Mouse (Mus musculus): Measurements from ENCODE around the gene Pcid2.
"Not testable (repeated sequence)": the region's sequence is repeated elsewhere in the genome, so short reads cannot be mapped to it uniquely, and the experiment has no call there.

Gene Pcid2

GRCm38 (mm10) chr8:13105087-13105881, at the start of gene Pcid2, which contains the start of gene Cul4a:
Gene Pcid2 (minus strand): TSS chr8:13105459.
Gene Cul4a (plus strand): TSS chr8:13105621.
- peak; percentile 100 for DNase-seq

- DNase-seq: no peak
Measured at GRCm38 (mm10) chr8:13154099-13154498, 48.8 kb upstream of the Pcid2 start.

DNA sequence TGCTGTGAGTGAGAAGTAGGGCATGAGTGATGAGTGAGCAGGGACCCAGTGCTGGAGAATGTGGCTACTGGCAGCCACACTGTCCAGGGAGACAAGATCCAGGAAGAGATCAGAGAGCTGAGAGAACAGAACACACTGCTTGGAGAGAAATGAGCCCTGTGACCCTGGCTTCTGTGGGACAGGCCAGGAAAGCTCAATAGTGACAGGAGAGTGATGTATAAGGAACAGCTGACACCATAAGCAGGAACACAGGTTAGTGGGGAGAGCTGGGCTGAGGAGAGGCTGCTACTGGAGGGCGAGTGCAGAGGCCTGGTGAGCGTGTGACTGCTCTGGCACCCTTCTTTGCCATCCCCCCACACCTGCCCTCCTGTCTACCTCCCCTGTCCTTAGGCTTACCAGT, 45.7 kb upstream of the Pcid2 start:
- no peak for DNase-seq

- DNase-seq: no peak
Measured at GRCm38 (mm10) chr8:13149866-13150265, 44.6 kb upstream of the Pcid2 start.

DNA sequence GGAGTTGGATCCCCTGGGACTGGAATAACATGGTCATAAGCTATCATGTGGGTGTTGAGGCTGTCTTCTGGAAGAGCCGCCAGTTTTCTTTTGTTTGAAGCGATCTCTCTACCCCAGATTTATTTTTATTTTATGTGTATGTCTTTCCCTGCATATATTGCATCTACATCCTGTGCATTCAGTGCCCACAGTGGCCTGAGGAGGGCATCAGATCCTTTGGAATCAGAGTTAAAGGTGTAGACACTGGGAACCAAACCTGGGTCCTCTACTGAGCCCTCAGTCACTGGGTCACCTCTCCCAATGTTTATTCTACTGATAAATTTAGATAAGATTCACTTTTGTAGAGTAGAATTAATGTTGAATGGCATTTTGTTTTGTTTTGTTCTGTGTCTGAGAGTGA, 44.0 kb upstream of the Pcid2 start:
- no peak for DNase-seq

- DNase-seq: no peak
Measured at GRCm38 (mm10) chr8:13148476-13148875, 43.2 kb upstream of the Pcid2 start.

DNA sequence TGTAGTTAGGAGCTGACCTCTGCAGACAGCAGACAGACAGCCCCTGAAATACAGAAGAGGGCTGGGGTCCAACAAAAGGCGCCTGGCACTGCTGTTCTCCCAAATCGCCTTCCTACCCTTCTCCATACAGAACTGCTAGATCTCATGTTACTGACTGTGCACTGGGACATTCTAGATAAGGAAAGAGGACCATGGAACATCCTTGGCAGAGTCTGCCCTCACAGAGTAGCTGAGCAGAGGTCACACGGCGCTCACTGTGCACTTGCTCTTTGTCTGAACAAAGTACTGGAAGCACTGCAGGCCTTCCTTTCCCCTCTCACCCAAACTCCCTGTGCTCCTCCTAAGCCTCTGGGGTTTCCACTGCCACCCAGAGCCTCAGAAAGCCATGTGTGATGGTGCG, 36.4 kb upstream of the Pcid2 start:
- no peak for DNase-seq

GRCm38 (mm10) chr8:13139641-13140182, 34.5 kb upstream of the Pcid2 start:
- DNase-seq: no peak

DNA sequence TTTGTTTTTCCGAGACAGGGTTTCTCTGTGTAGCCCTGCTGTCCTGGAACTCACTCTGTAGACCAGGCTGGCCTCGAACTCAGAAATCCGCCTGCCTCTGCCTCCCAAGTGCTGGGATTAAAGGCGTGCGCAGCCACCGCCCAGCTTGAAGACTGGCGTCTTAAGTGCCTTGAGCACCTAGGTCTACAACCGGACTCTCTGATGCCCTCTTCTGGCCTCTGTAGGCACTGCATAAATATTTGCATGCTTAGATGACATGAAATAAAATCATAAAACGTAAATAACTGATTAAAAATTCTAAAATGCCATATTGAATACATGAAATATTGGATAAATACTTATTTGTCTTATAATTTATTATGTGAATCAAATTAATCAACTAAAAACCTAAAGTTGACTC, 27.0 kb upstream of the Pcid2 start:
- not testable (repeated sequence) for DNase-seq

GRCm38 (mm10) chr8:13124897-13125296, 19.6 kb upstream of the Pcid2 start:
- no peak for DNase-seq

GRCm38 (mm10) chr8:13122887-13123421, 17.7 kb upstream of the Pcid2 start:
- DNase-seq: no peak

DNA sequence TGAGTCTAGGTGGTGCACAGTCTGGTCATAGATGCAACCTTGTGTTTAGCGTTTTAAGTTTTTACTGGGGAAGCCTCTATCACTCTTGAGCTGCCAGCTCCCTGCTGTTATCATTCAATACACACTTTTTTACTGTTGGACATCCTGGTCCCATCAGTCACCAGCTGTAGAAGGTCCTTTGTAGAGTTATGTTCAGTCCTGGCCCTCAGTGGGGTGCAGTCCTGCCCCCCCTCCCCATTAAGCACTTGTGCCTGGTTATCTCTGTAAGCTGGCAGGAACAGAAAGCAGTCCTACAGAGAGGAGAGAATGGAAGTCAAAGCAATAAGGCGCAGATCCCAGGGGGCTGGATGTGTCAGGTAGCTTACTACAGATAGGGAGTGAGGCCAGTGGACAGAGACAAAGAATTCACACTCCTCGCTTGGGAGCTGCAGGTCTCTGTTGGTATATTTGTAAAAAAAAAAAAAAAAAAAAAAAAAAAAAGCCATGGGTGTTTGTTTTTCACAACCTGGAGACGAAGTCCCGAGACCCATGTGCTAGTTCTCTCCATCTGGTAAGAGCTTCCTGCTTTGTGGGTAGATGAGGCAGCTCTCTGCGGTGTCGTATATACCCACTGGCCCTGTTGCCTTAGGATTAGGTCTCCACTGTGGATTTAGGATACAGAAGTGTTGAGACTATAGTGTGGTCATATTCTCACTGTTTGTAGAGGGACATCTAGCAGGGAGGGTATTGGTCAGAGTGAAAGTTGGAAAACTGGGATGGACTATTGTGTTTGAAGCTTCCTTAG, 15.8 kb upstream of the Pcid2 start:
- DNase-seq: no peak

- DNase-seq: no peak
Measured at GRCm38 (mm10) chr8:13118516-13118915, 13.3 kb upstream of the Pcid2 start.

DNA sequence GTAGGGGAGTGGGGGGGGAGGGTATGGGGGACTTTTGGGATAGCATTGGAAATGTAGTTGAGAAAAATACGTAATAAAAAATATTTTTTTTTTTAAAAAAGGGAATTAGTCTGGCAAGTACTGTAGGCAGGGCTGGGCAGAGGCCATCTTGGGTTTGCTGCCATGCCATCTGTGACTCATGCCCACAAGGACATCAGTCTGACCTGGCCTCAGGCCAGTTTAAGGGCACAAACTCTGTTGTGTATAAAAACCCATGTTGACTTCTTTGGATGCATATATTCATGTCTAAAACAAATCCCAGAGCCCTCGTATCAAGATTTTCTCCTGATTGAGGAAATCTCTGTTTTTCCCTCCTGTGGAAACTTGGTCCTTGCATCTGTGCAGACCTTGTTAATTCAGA, 11.8 kb upstream of the Pcid2 start:
- DNase-seq: no peak

GRCm38 (mm10) chr8:13113232-13113631, 8.0 kb upstream of the Pcid2 start:
- DNase-seq: no peak

- DNase-seq: peak; percentile 93
Measured at GRCm38 (mm10) chr8:13111917-13112316, 6.7 kb upstream of the Pcid2 start.

- no peak for DNase-seq
Measured at GRCm38 (mm10) chr8:13109416-13109960, 4.2 kb upstream of the Pcid2 start.

GRCm38 (mm10) chr8:13108967-13109366, 3.7 kb upstream of the Pcid2 start:
- DNase-seq: no peak

DNA sequence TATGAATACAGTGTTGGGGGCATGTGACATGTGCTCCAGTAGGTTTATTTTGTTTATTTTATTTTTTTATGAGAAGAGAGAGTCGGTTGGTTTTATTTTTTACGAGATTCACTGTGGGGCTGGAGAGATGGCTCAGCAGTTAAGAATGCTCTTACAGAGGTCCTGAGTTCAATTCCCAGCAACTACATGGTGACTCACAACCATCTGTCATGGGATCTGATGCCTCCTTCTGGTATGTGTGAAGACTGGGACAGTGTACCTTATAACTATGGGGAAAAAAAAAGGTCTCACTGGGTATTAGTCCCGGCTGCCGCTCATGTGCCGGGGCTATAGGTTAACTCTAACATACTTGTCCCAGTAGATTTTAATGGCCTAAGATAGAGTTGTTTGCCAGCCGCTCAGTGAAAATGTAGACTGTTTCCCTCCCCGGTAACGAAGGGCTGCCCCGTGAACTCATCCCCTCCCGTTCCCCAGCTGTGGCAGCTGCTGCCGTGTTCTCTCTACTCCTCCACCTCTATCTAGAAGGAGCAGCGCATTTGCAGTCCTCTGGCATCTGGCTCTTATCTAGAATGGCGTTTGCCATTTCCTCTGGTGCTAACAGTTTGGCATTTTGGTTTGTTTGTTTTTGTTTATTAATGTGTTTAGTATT, 2.9 kb upstream of the Pcid2 start:
- DNase-seq: peak; percentile 85

- no peak for DNase-seq
Measured at GRCm38 (mm10) chr8:13105908-13106551, 771 bp upstream of the Pcid2 start.

GRCm38 (mm10) chr8:13104691-13105086, 570 bp downstream of the Pcid2 start:
- peak; percentile 98 for DNase-seq

GRCm38 (mm10) chr8:13077542-13077941, 27.7 kb downstream of the Pcid2 start:
- DNase-seq: no peak
